Mouse (Mus musculus) heart, adult 10 weeks (tissue): ENCODE data around the gene Taf9. TPM values are rescaled to one million over a fixed set of nuclear protein-coding genes. Genes with fewer than 3 reads are reported as not detected.

ENCODE experiments used
- polyA plus RNA-seq: library from polyadenylated mRNA; stranded (reverse); fragments of 350-450 nt; fragmentation: Illumina TruSeq; extraction: RNeasy Lipid Tissue Mini Kit (QIAGEN cat#74804); gene quantifications from one replicate; pipeline ENCODE4 v1.2.3, GENCODE M21; 2014; ENCODE audit warnings: low read depth, low replicate concordance

Taf9 gene
- 4.0 TPM for polyA plus RNA-seq

GRCm38 (mm10) chr13:100651439-100652186 is at the start of gene Taf9:
Gene Taf9, plus strand, starts transcription at chr13:100651579.

DNA sequence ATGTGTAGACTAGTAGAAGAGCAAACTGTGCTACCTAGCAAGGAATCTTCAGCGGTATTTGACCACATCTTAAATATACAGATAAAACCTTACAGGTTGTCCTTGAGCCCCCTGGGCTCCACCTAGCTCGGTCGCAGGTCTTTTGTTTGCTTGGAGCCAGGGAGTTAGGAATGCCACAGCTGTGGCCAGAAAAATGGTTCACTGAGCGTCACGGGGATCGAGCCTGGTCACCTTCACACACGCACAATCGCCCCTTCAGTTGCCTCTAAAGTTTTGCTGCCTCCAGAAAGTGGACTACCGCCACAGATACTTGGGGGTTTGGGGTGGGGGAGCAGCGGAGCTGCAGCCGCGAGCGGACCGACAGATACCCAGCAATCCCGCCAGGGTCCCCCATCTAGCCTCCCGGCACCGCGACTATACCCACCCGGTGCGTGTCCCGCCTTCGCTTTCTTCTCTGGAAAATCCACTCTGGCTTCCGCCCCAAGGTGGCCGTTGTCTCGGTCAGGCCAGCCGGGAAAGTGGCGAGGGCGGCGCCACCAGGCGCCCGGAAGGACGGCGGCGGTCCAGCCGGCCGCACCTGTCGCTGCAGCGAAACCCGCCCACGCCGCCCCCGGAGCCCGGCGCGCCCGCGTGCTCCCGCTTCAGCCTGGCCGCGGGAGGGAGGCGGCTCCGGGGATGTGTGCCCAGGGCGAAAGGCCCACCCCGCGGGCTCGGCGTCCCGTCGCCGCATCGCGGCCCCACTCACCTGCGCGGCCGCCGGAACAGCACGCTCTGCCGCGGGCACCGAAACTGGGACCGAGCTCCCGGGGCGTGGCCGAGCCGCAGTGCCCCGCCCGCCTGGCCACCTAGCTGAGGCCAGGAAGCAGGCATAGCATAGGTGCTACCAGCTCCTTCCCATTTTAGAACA is 34.9 kb upstream of the Taf9 start, which contains the start of gene Marveld2:
Gene Marveld2, minus strand, starts transcription at position 791 of the 907 bp plus-strand sequence.

GRCm38 (mm10) chr13:100650550-100651438 is 585 bp upstream of the Taf9 start, which contains the start of the genes Ak6 and Rad17:
Gene Ak6, plus strand, starts transcription at chr13:100650979.
Gene Rad17, minus strand, starts transcription at chr13:100651051.

DNA sequence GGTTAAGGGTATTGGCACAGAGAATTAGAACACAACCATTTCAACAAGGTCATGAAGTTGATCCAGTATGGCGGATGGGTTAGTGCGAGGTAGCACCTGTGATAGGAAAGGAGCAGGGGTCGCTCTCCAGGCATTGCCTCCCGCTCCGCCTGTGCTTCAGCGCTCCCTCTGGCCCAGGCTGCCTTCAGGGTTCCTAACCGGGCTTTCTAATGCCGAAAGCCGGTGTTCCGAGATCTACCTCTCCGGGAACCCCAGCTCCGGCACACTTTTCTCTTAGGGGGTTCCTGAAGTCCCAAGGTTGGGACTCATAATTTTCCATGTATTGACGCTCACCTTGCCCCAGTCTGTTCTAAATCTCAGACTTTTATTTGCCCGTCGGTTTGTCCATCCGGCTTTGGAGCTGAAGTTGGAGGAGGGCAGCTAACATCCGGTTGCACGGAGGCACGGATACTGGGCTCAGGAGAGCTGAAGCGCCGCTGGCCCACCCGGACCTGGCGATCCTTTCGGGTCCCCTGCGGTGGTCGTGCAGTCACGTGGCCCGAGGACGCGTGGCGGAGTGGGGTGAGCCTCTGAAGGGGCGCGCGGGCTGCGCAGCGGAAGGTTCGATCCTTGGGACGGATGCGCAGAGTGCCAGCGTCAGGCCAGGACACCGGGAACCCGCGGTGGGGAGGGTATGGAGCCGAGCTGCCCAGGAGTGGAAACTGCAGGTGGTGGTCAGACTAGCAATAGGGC is 18.1 kb downstream of the Taf9 start, which contains the start of gene Ccdc125:
Gene Ccdc125, plus strand, starts transcription at position 427 of the 732 bp plus-strand sequence.

Other genes with a start within 250 kb of the Taf9 start
- gene Naip1, start 198.7 kb upstream of the Taf9 start, polyA plus RNA-seq, result not detected
- gene Gtf2h2, start 159.0 kb upstream of the Taf9 start, polyA plus RNA-seq, result 25.3 TPM
- gene Ocln, start 98.9 kb upstream of the Taf9 start, polyA plus RNA-seq, result 0.68 TPM
- 0.45 TPM for gene Marveld2, start 34.6 kb upstream of the Taf9 start, polyA plus RNA-seq
- gene Ak6, start 600 bp upstream of the Taf9 start, polyA plus RNA-seq, result 98.4 TPM
- 20.0 TPM for gene Rad17, start 528 bp upstream of the Taf9 start, polyA plus RNA-seq
- gene Ccdc125, start 18.1 kb downstream of the Taf9 start, polyA plus RNA-seq, result 0.79 TPM
- 29.4 TPM for gene Cdk7, start 79.4 kb downstream of the Taf9 start, polyA plus RNA-seq
- 220 TPM for gene Mrps36, start 93.1 kb downstream of the Taf9 start, polyA plus RNA-seq
- not detected for gene Cenph, start 124.3 kb downstream of the Taf9 start, polyA plus RNA-seq
- not detected for gene Ccnb1, start 135.0 kb downstream of the Taf9 start, polyA plus RNA-seq
- 20.3 TPM for gene Slc30a5, start 181.8 kb downstream of the Taf9 start, polyA plus RNA-seq